Mouse (Mus musculus): ENCODE data around the gene Cep68.

- TF ChIP-seq CTCF (IDR thresholded peaks at IDR 0.05; ENCODE audit: insufficient read depth, low read depth, low read length), result no peak
- TF ChIP-seq POLR2A (IDR thresholded peaks at IDR 0.05; ENCODE audit: insufficient read depth, low read depth, low read length), result no peak
Observed at GRCm38 (mm10) chr11:20241311-20241710, 7.9 kb downstream of the Cep68 start.

All from olfactory bulb, adult 2 months (tissue).